Mouse (Mus musculus): Measurements from ENCODE around the gene 4930550L24Rik. TPM values are rescaled to one million over a fixed set of nuclear protein-coding genes. Genes with fewer than 3 reads are reported as not detected.

4930550L24Rik gene
- 0.17 TPM in 1 of 2 replicates, not detected in the other for polyA plus RNA-seq (2015; fragmentation: Nextera tagmentation; extraction: Ambion mirVana)

GRCm38 (mm10) chrX:58909060-58909459 lies at the start of gene 4930550L24Rik:
Gene 4930550L24Rik, plus strand, starts transcription at chrX:58909360.
- H3K9ac ChIP-seq (replicated peaks): no peak within 1 kb of the TSS
- no peaks in the 10 kb centered on the region for H3K36me3 ChIP-seq
- H3K9me3 ChIP-seq: no peaks in the 10 kb centered on the region
- no peaks in the 10 kb centered on the region for H3K27me3 ChIP-seq
- H3K4me3 ChIP-seq: no peak within 1 kb of the TSS
- no peaks in the 10 kb centered on the region for H3K4me1 ChIP-seq
- WGBS: 83% methylated on average over 2 of the region's 2 CpGs
- no peak within 1 kb of the TSS for H3K27ac ChIP-seq (replicated peaks)
- ATAC-seq (replicated peaks): no peak
- H3K4me2 ChIP-seq (replicated peaks): no peak within 1 kb of the TSS

- H3K36me3 ChIP-seq: no peaks in the 10 kb centered on the region
- H3K9ac ChIP-seq (replicated peaks): no peak overlapping the region
- no peaks in the 10 kb centered on the region for H3K27me3 ChIP-seq
- H3K4me3 ChIP-seq: no peak overlapping the region
- WGBS: 89% methylated on average over 1 of the region's 1 CpGs
- H3K4me2 ChIP-seq (replicated peaks): no peak overlapping the region
- ATAC-seq (replicated peaks): no peak
- no peaks in the 10 kb centered on the region for H3K4me1 ChIP-seq
- no peaks in the 10 kb centered on the region for H3K9me3 ChIP-seq
- H3K27ac ChIP-seq (replicated peaks): no peak overlapping the region
Observed at GRCm38 (mm10) chrX:58900753-58901152, 8.4 kb upstream of the 4930550L24Rik start.

- WGBS: 59% methylated on average over 2 of the region's 2 CpGs
- no peak overlapping the region for H3K4me2 ChIP-seq (replicated peaks)
- no peaks in the 10 kb centered on the region for H3K4me1 ChIP-seq
- peak; percentile 86 for ATAC-seq (replicated peaks)
- no peak overlapping the region for H3K27ac ChIP-seq (replicated peaks)
- no peaks in the 10 kb centered on the region for H3K9me3 ChIP-seq
- no peak overlapping the region for H3K9ac ChIP-seq (replicated peaks)
- no peaks in the 10 kb centered on the region for H3K36me3 ChIP-seq
- H3K4me3 ChIP-seq: no peak overlapping the region
- H3K27me3 ChIP-seq: no peaks in the 10 kb centered on the region
Observed at GRCm38 (mm10) chrX:58967969-58968368, 58.8 kb downstream of the 4930550L24Rik start.

All from forebrain, embryonic 15.5 days (tissue).